Comparison of ENCODE assay signal across 18 mouse cellular contexts in the genomic region with DNA sequence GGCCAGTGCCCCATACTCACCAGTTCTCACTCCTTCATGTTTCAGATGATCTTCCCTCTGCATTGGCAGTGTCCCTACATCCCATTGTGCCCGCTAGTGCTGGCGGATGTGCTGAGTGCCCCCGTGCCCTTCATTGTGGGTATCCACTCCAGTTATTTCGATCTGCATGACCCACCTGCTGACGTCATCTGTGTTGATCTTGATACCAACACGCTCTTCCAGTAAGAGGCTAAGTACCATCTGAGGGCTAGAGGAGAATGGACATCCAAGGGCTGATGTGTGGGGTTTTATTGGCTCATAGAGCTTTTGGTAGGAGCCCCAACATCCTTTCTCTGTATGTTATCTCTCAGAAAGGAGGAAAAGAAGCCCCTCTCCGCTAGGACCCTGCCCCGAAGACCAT. TPM values are rescaled to one million over a fixed set of nuclear protein-coding genes. Genes with fewer than 3 reads are reported as not detected.
"Had no signal": no experiment of that assay in that cellular context is flagged by ENCODE, and none has a peak within 500 bp of the region (broad histone marks: within the 10 kb centered on the region; RNA-seq: fewer than 3 reads in every experiment).

No protein-coding gene starts in this region.

- H3K4me3 ChIP-seq: neural tube, embryonic 12.5 days; neural tube, embryonic 13.5 days; neural tube, embryonic 15.5 days; stomach, embryonic 15.5 days had no signal

- H3K27me3 ChIP-seq: neural tube, embryonic 12.5 days; neural tube, embryonic 13.5 days; neural tube, embryonic 15.5 days; stomach, embryonic 15.5 days had no signal

- H3K27ac ChIP-seq: neural tube, embryonic 12.5 days; neural tube, embryonic 13.5 days; neural tube, embryonic 15.5 days; stomach, embryonic 15.5 days; stomach, postnatal 0 days had no signal

- H3K4me2 ChIP-seq: neural tube, embryonic 12.5 days; neural tube, embryonic 13.5 days; neural tube, embryonic 15.5 days; stomach, embryonic 15.5 days had no signal

- H3K9ac ChIP-seq: neural tube, embryonic 12.5 days; neural tube, embryonic 13.5 days; neural tube, embryonic 15.5 days; stomach, embryonic 15.5 days had no signal

- DNase-seq: retina, postnatal 1 day; right cerebral cortex, adult 18-20 months; right cerebral cortex, postnatal 14 days; right cerebral cortex, postnatal 25 days; right cerebral cortex, postnatal 4 days; spleen, adult 18-20 months; thymus, adult 18-20 months; thymus, adult 2 months; thymus, postnatal 14 days; thymus, postnatal 25 days; thymus, postnatal 36 days; thymus, postnatal 4 days had no signal

- H3K9me3 ChIP-seq: neural tube, embryonic 12.5 days; neural tube, embryonic 13.5 days; neural tube, embryonic 15.5 days; stomach, embryonic 15.5 days had no signal

RNA-seq across cellular contexts. Expression of a gene that starts 27.5 kb away (rescaled TPM):
- total RNA-seq: neutrophil, adult 5-6 weeks had no signal
